10 mouse cellular contexts compared by ENCODE assay signal in the genomic region with DNA sequence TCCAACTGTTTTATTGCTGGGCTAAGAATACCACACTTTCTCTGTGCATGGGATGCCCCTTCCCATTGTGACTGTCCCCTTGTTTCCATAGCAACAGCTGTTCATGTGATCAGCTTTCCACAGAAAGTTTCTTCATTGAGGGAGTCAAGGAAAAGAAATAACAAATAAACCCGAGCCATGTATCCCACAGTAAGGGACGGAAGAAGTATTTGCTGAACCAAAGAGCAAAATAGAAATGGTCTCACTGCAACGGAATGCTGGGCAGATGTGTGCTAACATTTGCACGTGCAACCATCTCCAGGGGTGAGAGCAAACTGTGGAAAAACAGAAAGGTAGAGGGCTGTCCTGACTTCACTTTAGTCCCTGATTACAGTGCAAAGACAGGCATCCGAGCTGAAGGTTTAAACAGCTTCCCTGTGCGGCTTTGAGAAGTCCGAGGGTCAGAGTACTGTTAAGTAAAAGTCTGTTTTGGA. TPM values are rescaled to one million over a fixed set of nuclear protein-coding genes. Genes with fewer than 3 reads are reported as not detected.
DNase-seq lines count a peak whose midpoint lies in the region; ATAC-seq lines count a peak whose summit lies in the region.
"Had no signal": no experiment of that assay in that cellular context is flagged by ENCODE, and none has a peak within 500 bp of the region (broad histone marks: within the 10 kb centered on the region; RNA-seq: fewer than 3 reads in every experiment).

No protein-coding gene starts in this region.

- H3K4me1 ChIP-seq in kidney, embryonic 16.5 days (ENCODE audit: insufficient read depth, low read length), result peaks cover 11% of the 10 kb centered on the region
- H3K4me1 ChIP-seq in embryonic facial prominence, embryonic 10.5 days, result peaks cover 13% of the 10 kb centered on the region
- peaks cover 17% of the 10 kb centered on the region for H3K4me1 ChIP-seq in hindbrain, embryonic 13.5 days (replicated peaks)
- H3K4me1 ChIP-seq in neural tube, embryonic 13.5 days (replicated peaks), result peaks cover 40% of the 10 kb centered on the region

- H3K4me3 ChIP-seq in kidney, embryonic 16.5 days (ENCODE audit: low read length), result no peak overlapping the region
- no peak overlapping the region for H3K4me3 ChIP-seq in embryonic facial prominence, embryonic 10.5 days
- no peak overlapping the region for H3K4me3 ChIP-seq in hindbrain, embryonic 13.5 days
- H3K4me3 ChIP-seq in neural tube, embryonic 13.5 days, result no peak overlapping the region

- no peak for DNase-seq in kidney, adult 9 months
- DNase-seq in embryonic facial prominence, embryonic 10.5 days (ENCODE audit: low spot score), result peak; percentile 30
- no peak for DNase-seq in cerebellum, postnatal 10 days
- DNase-seq in cerebellum, postnatal 14 days, result no peak
- DNase-seq in right cerebral cortex, postnatal 36 days (ENCODE audit: low spot score in 2 of 2), result no peak
- DNase-seq: cerebellum, adult 2 months had no signal

- H3K27ac ChIP-seq in kidney, embryonic 16.5 days (ENCODE audit: low read length), result peak overlapping the region; percentile 41
- peak overlapping the region; percentile 54 for H3K27ac ChIP-seq in embryonic facial prominence, embryonic 10.5 days (replicated peaks)
- peak overlapping the region; percentile 23; the same call in 1 of the 2 replicates for H3K27ac ChIP-seq in hindbrain, embryonic 13.5 days
- peak overlapping the region; percentile 61 for H3K27ac ChIP-seq in neural tube, embryonic 13.5 days (replicated peaks)

- 30% methylated on average over 7 of the region's 7 CpGs for WGBS in kidney, embryonic 16.5 days
- WGBS in embryonic facial prominence, embryonic 10.5 days, result 43% methylated on average over 7 of the region's 7 CpGs
- 22% methylated on average over 7 of the region's 7 CpGs for WGBS in hindbrain, embryonic 13.5 days
- 18% methylated on average over 7 of the region's 7 CpGs for WGBS in neural tube, embryonic 13.5 days

- no peaks in the 10 kb centered on the region for H3K9me3 ChIP-seq in kidney, embryonic 16.5 days (ENCODE audit: low read length)
- H3K9me3 ChIP-seq in embryonic facial prominence, embryonic 10.5 days, result no peaks in the 10 kb centered on the region
- H3K9me3 ChIP-seq in hindbrain, embryonic 13.5 days, result no peaks in the 10 kb centered on the region
- H3K9me3 ChIP-seq in neural tube, embryonic 13.5 days, result no peaks in the 10 kb centered on the region
- H3K9me3 ChIP-seq: G1E had no signal

- H3K27me3 ChIP-seq in kidney, embryonic 16.5 days (ENCODE audit: insufficient read depth, low read length), result no peaks in the 10 kb centered on the region
- no peaks in the 10 kb centered on the region for H3K27me3 ChIP-seq in embryonic facial prominence, embryonic 10.5 days (replicated peaks; ENCODE audit: low read depth, poor library complexity, severe bottlenecking)
- H3K27me3 ChIP-seq in hindbrain, embryonic 13.5 days, result no peaks in the 10 kb centered on the region
- H3K27me3 ChIP-seq in neural tube, embryonic 13.5 days, result no peaks in the 10 kb centered on the region

- no peaks in the 10 kb centered on the region for H3K36me3 ChIP-seq in kidney, embryonic 16.5 days (ENCODE audit: insufficient read depth, low read length)
- no peaks in the 10 kb centered on the region for H3K36me3 ChIP-seq in embryonic facial prominence, embryonic 10.5 days (replicated peaks)
- no peaks in the 10 kb centered on the region for H3K36me3 ChIP-seq in hindbrain, embryonic 13.5 days
- H3K36me3 ChIP-seq in neural tube, embryonic 13.5 days, result no peaks in the 10 kb centered on the region
- H3K36me3 ChIP-seq: G1E had no signal

- peak; percentile 46; the same call in 1 of the 2 replicates for ATAC-seq in kidney, embryonic 16.5 days (ENCODE audit: low FRiP score, low TSS enrichment)
- no peak for ATAC-seq in hindbrain, embryonic 13.5 days (ENCODE audit: low FRiP score)
- ATAC-seq in neural tube, embryonic 13.5 days (ENCODE audit: low read depth), result peak; percentile 72

- H3K4me2 ChIP-seq in kidney, embryonic 16.5 days (replicated peaks; ENCODE audit: low read depth, low read length), result no peak overlapping the region
- no peak overlapping the region for H3K4me2 ChIP-seq in hindbrain, embryonic 13.5 days
- 0 out of 2 replicates have a peak overlapping the region, but pooled peaks have one; percentile 14 for H3K4me2 ChIP-seq in neural tube, embryonic 13.5 days

- H3K9ac ChIP-seq in kidney, embryonic 16.5 days (replicated peaks; ENCODE audit: low read length), result 0 out of 2 replicates have a peak overlapping the region, but pooled peaks have one; percentile 22
- H3K9ac ChIP-seq in hindbrain, embryonic 13.5 days, result no peak overlapping the region
- no peak overlapping the region for H3K9ac ChIP-seq in neural tube, embryonic 13.5 days

RNA-seq across cellular contexts. Expression of a gene that starts 8.1 kb away (rescaled TPM):
- polyA plus RNA-seq in kidney, embryonic 16.5 days (2015; fragmentation: Nextera tagmentation; extraction: Ambion mirVana), result not detected in 2 replicates
- not detected in 2 replicates for polyA plus RNA-seq in embryonic facial prominence, embryonic 10.5 days (2016; fragmentation: Nextera tagmentation; extraction: Ambion mirVana)
- not detected in 2 replicates for polyA plus RNA-seq in hindbrain, embryonic 13.5 days (2015; fragmentation: Nextera tagmentation; extraction: Ambion mirVana)
- not detected in 2 replicates for polyA plus RNA-seq in neural tube, embryonic 13.5 days (2015; fragmentation: Nextera tagmentation; extraction: Ambion mirVana)
- polyA plus RNA-seq: cerebellum, adult 2 months; G1E had no signal
